Mouse (Mus musculus) spleen, postnatal 10 days (tissue): Measurements from ENCODE around the gene Adgrg6.
A peak's percentile ranks its signal among the peaks of the same experiment; 100 is the strongest.

Experiments used
- DNase-seq, 2 experiments: peaks; one replicate each; pipeline ENCODE4 v3.0.0; 2021 to 2022; ENCODE audit warnings: low spot score in 2 of 2

The Adgrg6 gene

GRCm38 (mm10) chr10:14483257-14483656, 62.2 kb downstream of the Adgrg6 start:
- no peak for DNase-seq

GRCm38 (mm10) chr10:14482483-14482882, 63.0 kb downstream of the Adgrg6 start:
- no peak for DNase-seq

GRCm38 (mm10) chr10:14480928-14481327, 64.5 kb downstream of the Adgrg6 start:
- no peak for DNase-seq

GRCm38 (mm10) chr10:14476393-14476792, 69.1 kb downstream of the Adgrg6 start:
- DNase-seq, result no peak

- DNase-seq, result no peak
These were observed 69.8 kb downstream of the Adgrg6 start for GRCm38 (mm10) chr10:14475641-14476040.

- no peak for DNase-seq
These were observed 70.7 kb downstream of the Adgrg6 start for GRCm38 (mm10) chr10:14474541-14475305.

GRCm38 (mm10) chr10:14471039-14471550, 74.4 kb downstream of the Adgrg6 start:
- DNase-seq, result no peak

GRCm38 (mm10) chr10:14468623-14469022, 76.8 kb downstream of the Adgrg6 start:
- no peak for DNase-seq

- no peak for DNase-seq
These were observed 81.5 kb downstream of the Adgrg6 start for GRCm38 (mm10) chr10:14463796-14464511.

- DNase-seq, result no peak
These were observed 84.4 kb downstream of the Adgrg6 start for GRCm38 (mm10) chr10:14460933-14461514.

- no peak for DNase-seq
These were observed 85.1 kb downstream of the Adgrg6 start for GRCm38 (mm10) chr10:14460252-14460932.

GRCm38 (mm10) chr10:14459819-14460218, 85.6 kb downstream of the Adgrg6 start:
- DNase-seq, result no peak

GRCm38 (mm10) chr10:14459330-14459729, 86.1 kb downstream of the Adgrg6 start:
- DNase-seq, result no peak

GRCm38 (mm10) chr10:14454481-14454880, 91.0 kb downstream of the Adgrg6 start:
- DNase-seq, result no peak

GRCm38 (mm10) chr10:14451811-14452210, 93.6 kb downstream of the Adgrg6 start:
- no peak for DNase-seq

GRCm38 (mm10) chr10:14450073-14450472, 95.4 kb downstream of the Adgrg6 start:
- peak in 1 of 2 experiments; percentile 35 for DNase-seq

- DNase-seq, result no peak
These were observed 99.7 kb downstream of the Adgrg6 start for GRCm38 (mm10) chr10:14445590-14446291.

GRCm38 (mm10) chr10:14440860-14441579, 104.4 kb downstream of the Adgrg6 start:
- DNase-seq, result no peak

- DNase-seq, result peak in 1 of 2 experiments; percentile 15
These were observed 141.4 kb downstream of the Adgrg6 start for GRCm38 (mm10) chr10:14404070-14404469.

GRCm38 (mm10) chr10:14401744-14402143, 143.7 kb downstream of the Adgrg6 start:
- DNase-seq, result no peak
